Mouse (Mus musculus) erythroblast, embryonic 14.5 days (primary cell): Measurements from ENCODE around the gene Ldlrap1.

ENCODE experiments used
- GATA1 ChIP-seq: IDR thresholded peaks from 2 replicates; pipeline ENCODE4 v1.6.1; 2012; ENCODE audit warnings: low read length, inconsistent platforms, mixed read lengths
- TAL1 ChIP-seq: IDR thresholded peaks from 3 replicates; pipeline ENCODE4 v1.6.1; 2012; ENCODE audit warnings: low read length, inconsistent platforms, mixed read lengths

DNA sequence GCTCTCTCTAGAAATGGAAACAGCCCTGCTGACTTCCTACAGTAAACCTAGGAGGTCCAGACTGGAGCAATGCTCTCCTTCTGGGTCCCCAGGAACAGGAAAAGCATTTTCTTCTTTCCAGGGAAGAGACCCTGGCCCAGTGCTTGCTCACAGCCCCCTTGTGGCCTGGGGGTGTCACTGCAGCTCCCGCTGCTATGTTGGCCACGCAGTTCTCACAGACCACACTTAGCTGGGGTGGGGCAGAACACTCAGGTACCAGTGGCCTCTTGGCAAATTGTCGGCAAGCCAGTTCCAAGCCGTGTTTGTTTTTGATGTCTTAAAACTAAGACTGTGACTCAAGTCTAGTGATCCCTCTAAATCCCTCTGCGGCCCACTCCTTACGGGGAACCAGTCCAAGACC is 65.9 kb downstream of the Ldlrap1 start:
- TF ChIP-seq GATA1 (no peak), TAL1 (no peak)
